Mouse (Mus musculus) cerebellum, adult 18-20 months (tissue): ENCODE measurements at regions not wholly inside any gene's neighbourhood (a gene's known extent, or its start where the extent isn't known, plus 50 kb on each side); places are given as distances from the start of the nearest gene placed in this dataset.

Experiments used
- DNase-seq, 2 experiments: peaks; one replicate each; pipeline ENCODE4 v3.0.0; 2021

DNA sequence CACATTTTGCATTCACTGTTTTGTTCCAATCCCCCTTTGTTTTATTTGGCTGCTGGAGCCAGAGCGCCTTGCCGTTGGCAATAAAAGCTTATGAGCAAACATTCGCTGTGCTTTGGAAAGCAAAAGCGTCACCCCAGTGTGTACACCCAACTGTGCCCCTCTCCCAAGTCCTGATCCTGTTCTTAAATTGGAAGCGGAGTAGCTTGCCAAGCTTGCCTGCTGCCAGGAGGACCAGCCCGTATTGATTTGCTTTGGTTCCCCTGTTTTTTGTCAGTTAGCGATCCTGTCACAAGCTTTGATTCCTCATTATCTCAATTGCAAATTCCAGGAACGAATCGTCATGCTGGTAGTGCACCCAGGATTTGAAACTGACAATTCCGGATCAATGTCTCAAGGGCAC, 917.5 kb downstream of the Olfm4 start:
- DNase-seq, result peak in 1 of 2 experiments; percentile 5

DNA sequence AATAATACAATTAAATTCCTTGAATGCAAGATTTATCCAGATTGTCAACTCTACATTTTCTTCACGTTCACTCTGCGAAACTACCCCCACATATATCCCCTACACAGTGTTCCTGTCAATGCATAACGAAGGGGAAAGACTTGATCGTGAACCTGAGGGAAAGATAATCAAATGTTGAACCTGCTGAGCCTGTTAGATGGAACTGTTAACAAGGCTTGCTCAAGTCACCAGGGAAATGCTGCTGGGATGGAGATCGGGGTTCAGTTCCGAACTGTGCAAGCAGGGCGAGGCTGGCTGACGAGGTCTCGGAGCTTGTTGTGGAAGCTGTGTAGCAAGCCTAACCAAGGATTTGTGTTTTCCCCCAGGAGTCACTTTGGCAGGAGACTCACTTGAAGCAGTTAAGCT, 917.9 kb downstream of the Olfm4 start:
- DNase-seq, result peak in 1 of 2 experiments; percentile 3

DNA sequence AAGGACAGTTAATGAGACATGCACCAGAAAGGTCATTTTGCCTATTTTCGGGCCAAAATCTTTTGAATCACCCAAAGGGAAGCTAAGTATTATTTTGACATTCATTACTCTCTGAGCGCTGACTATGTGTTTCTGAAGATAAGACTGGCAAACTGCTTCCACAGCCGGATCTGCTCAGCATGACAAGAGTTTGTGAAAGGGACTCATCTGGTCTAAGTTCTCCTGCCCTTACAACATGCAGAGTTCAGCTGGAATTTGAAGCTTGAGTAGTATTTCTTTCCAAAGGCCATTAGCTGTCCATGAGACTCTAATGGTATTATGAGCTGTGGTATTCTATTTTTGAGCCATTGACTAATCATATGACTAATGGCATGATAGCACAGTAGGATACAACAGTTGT, 932.1 kb downstream of the Olfm4 start:
- no peak for DNase-seq

DNA sequence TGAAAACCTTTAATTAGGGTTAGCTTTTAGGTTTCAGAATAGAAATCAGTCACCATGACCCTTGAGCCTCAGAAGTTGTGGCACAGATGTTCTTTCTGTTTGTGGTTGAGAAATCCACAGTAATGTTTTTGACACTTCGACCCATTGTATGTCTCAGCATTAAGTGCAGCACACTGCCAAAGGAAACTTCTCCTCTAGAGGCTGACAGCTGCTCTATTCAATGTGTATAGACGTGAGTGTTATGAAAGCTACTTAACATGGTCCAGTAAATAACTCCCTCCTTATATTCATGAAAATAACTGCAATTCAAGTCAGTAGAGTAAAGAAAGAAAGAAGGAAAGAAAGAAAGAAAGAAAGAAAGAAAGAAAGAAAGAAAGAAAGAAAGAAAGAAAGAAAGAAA, 939.9 kb downstream of the Olfm4 start:
- DNase-seq, result no peak

DNA sequence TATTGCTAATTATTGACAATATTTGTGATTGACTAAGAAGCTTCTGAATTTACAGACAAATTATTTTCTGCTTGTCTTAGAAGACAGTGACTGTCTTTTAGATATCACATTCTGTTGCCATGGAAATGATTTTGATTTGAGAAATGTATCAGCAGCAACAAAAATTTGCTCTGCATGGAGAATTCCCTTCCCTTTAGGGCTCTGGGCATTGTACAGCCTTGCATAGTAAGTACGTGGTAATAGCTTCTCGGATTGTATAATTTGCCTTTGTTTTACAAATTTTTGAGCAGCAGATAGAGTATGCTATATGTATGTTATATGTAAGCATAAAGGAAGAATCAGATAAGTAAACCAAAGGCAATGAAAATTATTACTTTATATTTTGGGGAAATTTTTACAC, 976.1 kb downstream of the Olfm4 start:
- DNase-seq, result no peak

DNA sequence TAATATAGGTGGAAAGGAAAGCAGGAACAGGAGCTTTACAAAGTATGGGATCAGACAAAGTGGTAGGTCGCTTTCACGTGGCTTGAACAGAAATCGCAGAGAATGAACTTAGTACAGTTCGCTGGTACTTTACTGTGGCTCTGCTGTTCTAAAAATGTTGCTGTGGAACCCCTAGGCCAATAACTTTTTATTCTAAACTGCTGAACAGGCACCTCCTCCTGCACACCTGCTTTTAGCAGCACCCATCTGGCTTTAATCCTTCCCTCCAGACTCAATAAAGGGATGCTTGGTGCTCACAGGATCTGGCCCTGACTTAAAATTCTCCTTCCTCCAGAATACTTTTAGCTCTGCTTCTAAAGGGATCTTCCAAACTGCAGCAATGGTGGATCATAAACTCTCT, 991.9 kb downstream of the Olfm4 start:
- no peak for DNase-seq

DNA sequence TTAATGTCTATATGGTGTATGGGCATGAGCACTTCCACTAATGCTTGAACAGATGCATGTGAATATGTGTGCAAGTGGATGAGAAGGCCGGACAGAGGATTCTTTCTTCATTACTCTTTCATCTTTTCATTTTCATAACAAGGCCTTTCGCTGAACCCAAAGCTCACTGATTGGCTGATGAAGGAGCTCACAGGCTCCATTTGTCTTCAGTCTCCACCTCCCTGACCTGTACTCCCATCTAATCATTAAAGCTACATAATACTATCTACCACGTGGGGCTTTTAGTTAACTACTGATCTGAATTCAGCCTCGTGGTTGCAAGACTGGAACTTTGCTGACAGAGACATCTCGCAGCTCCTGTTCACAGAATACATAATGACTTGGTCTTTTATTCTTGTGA, 992.8 kb downstream of the Olfm4 start:
- DNase-seq, result no peak

DNA sequence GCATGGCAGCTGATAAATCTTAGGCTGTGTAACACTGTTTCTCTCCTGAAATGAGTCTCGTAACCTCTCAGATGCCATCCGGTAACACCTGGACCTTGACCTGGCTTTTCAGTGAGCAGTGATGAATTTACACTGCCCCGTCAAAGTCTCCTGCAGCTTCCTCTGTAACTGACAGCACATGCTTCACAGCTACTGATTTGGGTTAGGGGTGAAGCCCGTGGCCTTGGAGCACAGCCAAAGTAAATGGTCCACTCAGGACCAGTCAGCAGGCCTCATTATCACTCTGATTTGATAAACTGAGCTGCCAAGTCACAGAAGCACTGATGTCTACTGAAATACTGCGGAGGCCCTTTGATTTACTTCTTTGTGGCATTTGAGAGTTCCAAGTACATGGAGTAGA, 995.6 kb downstream of the Olfm4 start:
- no peak for DNase-seq

DNA sequence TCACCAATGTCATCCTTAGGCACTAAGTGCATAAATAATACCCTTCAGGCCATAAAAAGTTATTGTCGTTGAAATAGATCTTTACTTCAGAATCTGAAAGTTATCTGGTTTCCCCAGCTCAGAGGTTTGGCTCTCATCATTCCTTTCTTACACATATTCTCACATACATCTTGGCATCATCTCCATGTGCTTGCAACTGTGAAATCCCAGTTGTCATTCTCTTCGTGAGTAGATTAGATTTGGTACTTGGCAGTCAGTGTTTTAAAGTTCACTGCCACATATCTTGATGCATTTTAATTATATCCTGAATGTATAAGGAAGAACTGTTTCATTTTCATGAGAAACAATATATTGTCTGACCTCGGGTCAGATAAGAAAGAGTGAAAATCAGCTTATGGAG, 1006.3 kb downstream of the Olfm4 start:
- DNase-seq, result no peak

DNA sequence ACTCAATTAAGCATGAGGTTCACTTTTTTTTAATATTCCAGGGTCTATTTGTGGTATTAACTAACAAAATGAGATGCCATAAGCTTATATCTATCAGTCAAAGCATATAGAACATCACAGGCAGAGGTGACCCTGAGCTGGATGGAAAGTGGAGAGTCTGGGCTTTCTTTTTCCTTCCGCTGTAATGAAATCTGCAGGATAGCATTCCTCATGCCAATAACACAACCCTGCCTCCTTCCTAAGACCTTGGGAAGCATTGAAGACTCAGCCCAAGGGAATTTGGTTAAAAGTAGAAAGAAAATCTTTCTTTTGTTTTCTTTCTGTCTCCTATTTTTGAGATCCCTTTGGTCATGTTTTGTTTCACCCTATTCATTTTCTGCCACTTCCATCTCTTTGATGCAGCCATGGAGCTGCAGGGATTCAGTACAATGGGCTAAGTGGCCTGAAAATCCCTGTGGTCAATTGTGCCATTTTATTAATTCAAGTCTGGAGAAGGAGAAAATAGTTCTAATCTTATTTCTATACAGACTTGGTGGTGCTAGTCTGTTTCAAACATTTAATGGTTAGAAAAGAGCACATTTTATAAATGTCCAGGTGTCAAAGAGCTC, 1006.9 kb downstream of the Olfm4 start:
- DNase-seq, result no peak

DNA sequence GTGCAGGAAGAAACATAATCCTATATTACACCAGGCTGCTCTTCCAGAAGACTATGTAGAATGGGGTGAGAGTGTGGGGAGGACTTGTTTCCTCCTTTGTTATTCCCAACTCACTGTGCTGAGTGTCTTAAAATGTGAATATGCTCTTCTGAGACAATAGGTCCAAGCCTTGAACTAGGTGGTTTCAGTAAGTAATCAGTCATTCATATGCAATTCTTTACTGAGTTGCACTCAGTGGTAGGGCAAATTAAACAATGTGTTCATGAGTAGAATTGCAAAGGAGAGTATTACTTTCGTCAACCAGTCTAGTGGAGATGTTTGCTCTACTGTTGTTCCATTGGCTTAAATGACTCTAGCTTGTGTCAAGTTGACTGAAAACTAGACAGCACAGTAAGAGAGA, 1015.1 kb downstream of the Olfm4 start:
- no peak for DNase-seq

DNA sequence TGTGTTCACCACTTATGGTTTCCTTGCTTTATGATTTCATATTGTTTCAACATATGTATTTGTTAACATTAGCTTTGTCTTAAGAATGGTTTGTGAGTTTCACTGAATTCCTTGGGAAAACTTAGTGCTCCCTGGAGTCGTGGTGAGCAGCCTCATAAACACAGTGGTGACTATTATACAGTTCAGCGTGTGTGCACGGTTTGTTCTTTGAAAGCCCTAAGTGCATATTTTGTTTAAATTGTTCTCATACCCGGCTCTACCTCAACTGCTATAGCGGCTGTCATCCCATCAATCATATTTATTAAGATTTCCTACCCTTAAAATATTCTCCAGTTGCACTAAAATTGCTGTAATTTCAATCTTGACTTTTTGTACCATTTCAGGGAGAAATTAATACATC, 1029.3 kb downstream of the Olfm4 start:
- no peak for DNase-seq

DNA sequence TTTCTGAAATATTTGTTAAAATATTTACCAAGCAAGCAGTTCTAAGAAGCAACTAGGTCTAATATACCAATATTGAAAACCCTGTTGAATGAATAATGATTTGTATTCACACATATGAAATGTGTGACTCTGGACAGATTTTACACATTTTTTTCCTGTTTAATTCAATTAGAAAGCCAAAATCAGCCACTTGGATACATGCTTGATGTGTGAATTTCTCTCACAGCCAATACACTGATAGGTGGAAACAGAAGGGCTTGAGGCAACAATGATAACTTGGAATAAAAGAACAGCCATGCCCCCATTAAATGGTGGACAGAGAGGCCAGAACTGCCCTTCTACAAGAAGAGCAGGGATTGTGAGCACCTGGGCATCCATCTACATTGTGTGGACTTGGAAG, 1047.6 kb downstream of the Olfm4 start:
- no peak for DNase-seq

DNA sequence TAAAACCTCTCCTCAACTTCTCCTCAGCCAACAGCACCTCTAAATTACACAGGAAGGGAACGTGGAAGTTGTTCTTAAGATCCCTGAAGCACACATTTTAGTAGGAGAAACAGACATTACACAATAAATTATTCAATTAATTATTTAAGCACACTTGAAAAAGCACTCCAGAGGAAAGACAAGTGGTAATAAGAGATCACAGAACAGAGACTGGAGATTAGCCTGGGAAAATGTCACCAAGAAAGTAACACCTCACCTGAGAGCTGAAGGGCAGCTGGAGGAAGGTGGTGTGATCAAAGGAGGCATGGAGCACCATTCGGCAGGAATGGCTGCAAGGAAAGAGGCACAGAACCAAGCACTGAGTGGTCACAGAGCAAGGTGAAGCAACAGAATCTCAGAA, 1053.8 kb downstream of the Olfm4 start:
- DNase-seq, result no peak

DNA sequence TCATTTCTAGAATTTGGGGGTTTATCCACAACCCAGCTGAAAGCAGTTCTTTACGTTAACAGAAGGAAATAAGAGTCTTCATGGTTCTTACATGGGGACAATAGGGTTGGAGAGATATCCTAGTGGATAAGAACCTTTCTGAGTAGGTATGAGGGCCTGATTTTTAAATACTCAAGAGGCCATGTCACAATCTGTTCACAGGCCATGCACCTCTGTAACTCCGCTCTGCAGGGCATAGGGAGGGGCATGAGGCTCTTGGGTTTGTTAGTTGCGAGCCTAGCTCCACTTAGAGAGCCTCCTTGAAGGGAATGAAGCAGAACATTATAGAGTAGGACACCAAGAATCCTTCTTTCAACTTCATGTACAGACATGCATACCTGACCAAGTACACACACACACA, 1054.2 kb downstream of the Olfm4 start:
- no peak for DNase-seq
